Mouse (Mus musculus): Measurements from ENCODE around the gene 4930469K13Rik. TPM values are rescaled to one million over a fixed set of nuclear protein-coding genes. Genes with fewer than 3 reads are reported as not detected.

Gene 4930469K13Rik
- total and polyA plus RNA-seq, 3 experiments, result 0.23 to 0.29 TPM; not detected in 1

- Histone ChIP-seq H3K9ac (ENCODE audit: control insufficient read depth, low read depth, low read length, poor library complexity, severe bottlenecking) (no peak overlapping the region), H3K4me3 (ENCODE audit: control insufficient read depth in 1 of 2, insufficient read depth in 1 of 2, low read depth in 2 of 2, low read length in 2 of 2) (no peak overlapping the region), H3K4me1 (ENCODE audit: control insufficient read depth in 1 of 2, insufficient read depth in 2 of 2, low read length in 2 of 2) (peaks cover 16 to 40% of the 10 kb centered on the region in 2 experiments), H3K79me2 (ENCODE audit: control insufficient read depth, insufficient read depth, low read length, poor library complexity) (no peaks in the 10 kb centered on the region), H3K27me3 (ENCODE audit: control insufficient read depth in 1 of 2, insufficient read depth in 2 of 2, low read length in 2 of 2) (no peaks in the 10 kb centered on the region), H3K27ac (ENCODE audit: control insufficient read depth, low read depth, low read length) (0 out of 2 replicates have a peak overlapping the region, but pooled peaks have one; percentile 4), H3K9me3 (replicated peaks; ENCODE audit: insufficient read depth, low read length) (no peaks in the 10 kb centered on the region), H3K36me3 (ENCODE audit: control insufficient read depth in 1 of 2, insufficient read depth in 2 of 2, low read length in 2 of 2) (peaks cover 0 to 26% of the 10 kb centered on the region in 2 experiments; a peak in 2 of 4 replicates)
- no peak for TF ChIP-seq TAL1 (IDR thresholded peaks at IDR 0.05; ENCODE audit: low read length)
- TF ChIP-seq GABPA (IDR thresholded peaks at IDR 0.05; ENCODE audit: low read depth, low read length), result no peak
- no peak for TF ChIP-seq MAZ (IDR thresholded peaks at IDR 0.05; ENCODE audit: low read depth, low read length)
- TF ChIP-seq ZMIZ1 (IDR thresholded peaks at IDR 0.05; ENCODE audit: low read depth, low read length), result no peak
- no peak for TF ChIP-seq USF2 (IDR thresholded peaks at IDR 0.05; ENCODE audit: borderline replicate concordance in 1 of 2, insufficient read depth in 1 of 2, low read depth in 1 of 2, low read length in 2 of 2)
- no peak for TF ChIP-seq MYB (IDR thresholded peaks at IDR 0.05; ENCODE audit: low read depth, low read length)
- TF ChIP-seq SIN3A (IDR thresholded peaks at IDR 0.05; ENCODE audit: low read length), result no peak
- TF ChIP-seq RCOR1 (IDR thresholded peaks at IDR 0.05; ENCODE audit: low read depth, low read length), result no peak
- TF ChIP-seq ELF1 (IDR thresholded peaks at IDR 0.05; ENCODE audit: low read depth, low read length), result no peak
- TF ChIP-seq POLR2A (IDR thresholded peaks at IDR 0.05; ENCODE audit: control insufficient read depth in 1 of 2, insufficient read depth in 1 of 2, low read depth in 1 of 2, low read length in 2 of 2, poor library complexity in 1 of 2), result no peak
- no peak for TF ChIP-seq MYC (IDR thresholded peaks at IDR 0.05; ENCODE audit: low read depth, low read length)
- DNase-seq (ENCODE audit: low read depth, low spot score), result peak; percentile 46
These were observed 64.3 kb downstream of the 4930469K13Rik start for GRCm38 (mm10) chr11:34034008-34034505.

GRCm38 (mm10) chr11:34031015-34031805, 67.1 kb downstream of the 4930469K13Rik start:
- Histone ChIP-seq H3K4me3 (ENCODE audit: control insufficient read depth in 1 of 2, insufficient read depth in 1 of 2, low read depth in 2 of 2, low read length in 2 of 2) (peak overlapping the region; percentile 47 to 51), H3K9me3 (replicated peaks; ENCODE audit: insufficient read depth, low read length) (no peaks in the 10 kb centered on the region), H3K4me1 (ENCODE audit: control insufficient read depth in 1 of 2, insufficient read depth in 2 of 2, low read length in 2 of 2) (peaks cover 18 to 44% of the 10 kb centered on the region in 2 experiments), H3K36me3 (ENCODE audit: control insufficient read depth in 1 of 2, insufficient read depth in 2 of 2, low read length in 2 of 2) (peaks cover 0 to 29% of the 10 kb centered on the region in 2 experiments; a peak in 2 of 4 replicates), H3K27me3 (ENCODE audit: control insufficient read depth in 1 of 2, insufficient read depth in 2 of 2, low read length in 2 of 2) (no peaks in the 10 kb centered on the region), H3K27ac (ENCODE audit: control insufficient read depth, low read depth, low read length) (peak overlapping the region; percentile 96), H3K79me2 (ENCODE audit: control insufficient read depth, insufficient read depth, low read length, poor library complexity) (no peaks in the 10 kb centered on the region), H3K9ac (ENCODE audit: control insufficient read depth, low read depth, low read length, poor library complexity, severe bottlenecking) (peak overlapping the region; percentile 73)
- DNase-seq (ENCODE audit: low read depth, low spot score), result peak; percentile 98
- TF ChIP-seq RCOR1 (IDR thresholded peaks at IDR 0.05; ENCODE audit: low read depth, low read length) (peak; percentile 76), EP300 (IDR thresholded peaks at IDR 0.05; ENCODE audit: low read depth in 1 of 2, low read length in 2 of 2) (peak; percentile 82 to 84), RAD21 (IDR thresholded peaks at IDR 0.05; ENCODE audit: low read depth, low read length) (no peak), TBP (IDR thresholded peaks at IDR 0.05; ENCODE audit: low read depth, low read length) (peak; percentile 87), POLR2A (IDR thresholded peaks at IDR 0.05; ENCODE audit: control insufficient read depth in 1 of 2, insufficient read depth in 1 of 2, low read depth in 1 of 2, low read length in 2 of 2, poor library complexity in 1 of 2) (peak; percentile 82 to 87), ELF1 (IDR thresholded peaks at IDR 0.05; ENCODE audit: low read depth, low read length) (peak; percentile 76), SMC3 (IDR thresholded peaks at IDR 0.05; ENCODE audit: low read depth, low read length) (no peak), UBTF (IDR thresholded peaks at IDR 0.05; ENCODE audit: borderline replicate concordance, insufficient read depth, low read depth, low read length) (no peak), HCFC1 (IDR thresholded peaks at IDR 0.05; ENCODE audit: low read depth, low read length) (peak; percentile 78), GATA1 (IDR thresholded peaks at IDR 0.05; ENCODE audit: low read depth, low read length) (peak; percentile 98), POLR2AphosphoS5 (IDR thresholded peaks at IDR 0.05; ENCODE audit: borderline replicate concordance, low read depth, low read length) (no peak), USF1 (IDR thresholded peaks at IDR 0.05; ENCODE audit: low read depth, low read length) (no peak), USF2 (IDR thresholded peaks at IDR 0.05; ENCODE audit: borderline replicate concordance in 1 of 2, insufficient read depth in 1 of 2, low read depth in 1 of 2, low read length in 2 of 2) (no peak), MYB (IDR thresholded peaks at IDR 0.05; ENCODE audit: low read depth, low read length) (no peak), BHLHE40 (IDR thresholded peaks at IDR 0.05; ENCODE audit: borderline replicate concordance, low read depth, low read length) (no peak), TCF12 (IDR thresholded peaks at IDR 0.05; ENCODE audit: low read depth, low read length) (peak; percentile 78), KAT2A (conservative IDR thresholded peaks at IDR 0.05; ENCODE audit: low read depth, low read length) (no peak; the same call in 1 of the 2 replicates), E2F4 (IDR thresholded peaks at IDR 0.05; ENCODE audit: borderline replicate concordance, low read depth, low read length) (no peak), NRF1 (IDR thresholded peaks at IDR 0.05; ENCODE audit: insufficient read depth, low read depth, low read length, poor library complexity, severe bottlenecking) (no peak), NELFE (IDR thresholded peaks at IDR 0.05; ENCODE audit: low read depth, low read length) (peak; percentile 69), ETS1 (IDR thresholded peaks at IDR 0.05; ENCODE audit: low read depth, low read length) (peak; percentile 93), CHD2 (IDR thresholded peaks at IDR 0.05; ENCODE audit: low read length) (no peak)

Data from MEL (cell line).